Mouse (Mus musculus): ENCODE results near the gene Smpdl3b.

Gene Smpdl3b

DNA sequence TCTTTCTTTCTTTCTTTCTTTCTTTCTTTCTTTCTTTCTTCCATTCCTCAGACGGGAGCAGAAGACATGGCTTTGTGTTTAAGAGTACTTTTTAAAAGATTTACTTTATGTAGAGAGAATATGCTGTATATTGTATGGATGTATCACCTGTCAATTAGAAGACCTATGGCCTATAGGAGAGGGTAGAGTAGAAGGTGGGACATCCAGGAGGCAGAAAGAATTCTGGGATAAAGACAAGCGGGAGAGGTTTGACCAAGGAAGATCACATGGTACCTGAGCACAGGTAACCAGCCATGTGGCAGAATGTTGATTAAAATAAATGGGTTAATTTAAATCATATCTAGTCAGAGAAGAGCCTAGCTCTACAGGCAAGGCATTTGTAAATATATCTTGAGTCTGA, 22.3 kb downstream of the Smpdl3b start:
- DNase-seq (ENCODE audit: low spot score in 2 of 2): no peak

DNA sequence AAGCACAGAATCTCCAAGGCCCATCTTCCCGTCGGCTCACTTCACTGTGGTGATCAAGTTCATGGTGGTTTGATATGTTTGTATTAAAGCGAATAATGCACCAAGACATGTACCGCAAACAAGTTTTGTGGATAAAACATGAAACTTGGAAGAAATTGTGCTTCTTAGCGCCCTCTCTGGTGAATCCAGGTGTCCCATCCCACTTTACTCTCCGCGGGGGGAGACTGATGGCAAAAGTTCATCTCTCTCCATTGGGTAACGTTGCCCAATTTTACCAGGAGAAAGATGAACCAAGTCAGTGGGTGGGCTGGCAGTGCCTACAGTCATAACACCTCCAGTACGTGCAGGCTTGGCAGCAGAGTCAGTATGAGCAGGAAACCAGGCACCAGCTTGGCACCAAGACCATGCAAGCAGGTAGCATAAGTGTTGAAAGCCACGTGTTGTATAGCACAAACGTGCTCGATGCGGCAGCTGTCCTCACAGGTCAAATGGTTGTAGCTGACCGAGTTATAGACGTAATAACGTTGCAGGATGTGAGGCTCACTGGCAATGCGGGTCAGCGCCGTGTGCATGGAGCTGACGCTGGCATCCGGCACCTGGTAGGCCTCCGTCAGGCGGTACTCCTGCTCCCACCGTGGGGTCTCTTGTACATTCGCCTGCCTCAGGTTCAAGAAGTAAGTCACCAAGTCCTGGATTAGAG, 23.8 kb downstream of the Smpdl3b start:
- DNase-seq (ENCODE audit: low spot score in 2 of 2): no peak

DNA sequence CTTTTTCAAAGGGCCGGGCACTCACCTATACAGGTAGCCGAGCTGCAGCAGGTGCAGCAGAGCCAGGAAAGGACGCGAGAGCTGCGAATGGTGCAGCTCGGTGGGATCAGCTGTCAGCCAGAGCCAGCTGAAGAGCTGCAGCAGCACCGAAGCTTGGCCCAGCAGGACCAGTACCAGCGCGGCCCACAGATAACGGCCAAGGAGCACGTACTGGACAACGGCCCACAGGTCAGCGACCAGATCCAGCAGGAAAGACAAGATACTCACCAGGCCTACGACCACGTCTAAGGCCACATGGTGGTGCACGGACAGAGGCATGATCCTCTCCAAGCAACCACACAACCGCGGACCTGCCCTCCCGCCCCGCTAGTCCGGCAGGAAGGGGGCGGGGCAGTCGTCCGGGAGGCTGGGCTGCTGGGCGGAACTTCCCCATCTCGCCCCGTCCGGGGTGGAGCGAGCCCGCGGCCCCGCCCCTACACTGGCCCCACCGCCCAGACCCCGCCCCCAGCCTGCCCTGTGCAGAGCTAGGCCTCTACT, 24.8 kb downstream of the Smpdl3b start, which contains the start of gene Xkr8:
TSS of gene Xkr8 (minus strand) at position 399 of the 537 bp plus-strand sequence.
- DNase-seq (ENCODE audit: low spot score in 2 of 2): peak in 1 of 2 experiments; percentile 62

DNA sequence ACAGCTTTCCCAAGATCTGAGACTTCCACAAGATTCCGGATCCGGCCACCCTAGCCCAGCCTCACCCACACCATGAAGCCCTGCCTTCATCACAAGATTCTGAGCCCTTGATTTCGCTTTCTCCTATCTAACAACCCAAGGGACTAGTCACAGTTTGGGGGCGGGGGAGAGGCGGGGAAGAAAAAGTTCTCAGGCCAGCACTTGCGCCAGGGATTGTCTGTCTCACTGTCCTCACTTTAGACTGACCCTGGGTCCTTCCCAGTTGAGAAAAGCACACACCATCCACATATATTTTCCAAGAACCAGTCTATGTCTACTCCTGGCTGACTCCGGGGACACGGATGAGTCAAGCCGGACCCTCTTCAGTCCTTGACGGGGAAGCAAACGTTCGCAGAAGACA, 25.4 kb downstream of the Smpdl3b start:
- no peak for DNase-seq (ENCODE audit: low spot score in 2 of 2)

DNA sequence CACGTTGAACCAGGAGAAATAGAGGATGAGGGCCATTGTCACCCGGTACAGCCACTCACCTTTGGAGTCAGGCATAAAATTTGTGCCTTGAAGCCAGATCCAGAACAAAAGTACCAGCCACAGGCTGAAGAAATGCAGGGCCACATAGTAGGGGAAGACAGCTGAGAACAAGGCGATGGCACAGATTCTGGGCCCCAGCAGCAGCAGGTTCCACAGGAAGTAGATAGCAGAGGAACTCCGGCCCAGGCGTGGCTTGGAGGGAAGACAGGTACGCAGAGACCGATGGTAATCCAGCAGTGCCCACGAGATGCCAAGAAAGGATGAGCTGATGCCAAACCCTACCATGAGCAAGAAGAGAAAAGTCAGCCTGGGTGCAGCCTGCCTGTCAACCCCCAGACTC, 28.8 kb downstream of the Smpdl3b start:
- DNase-seq (ENCODE audit: low spot score in 2 of 2): no peak

DNA sequence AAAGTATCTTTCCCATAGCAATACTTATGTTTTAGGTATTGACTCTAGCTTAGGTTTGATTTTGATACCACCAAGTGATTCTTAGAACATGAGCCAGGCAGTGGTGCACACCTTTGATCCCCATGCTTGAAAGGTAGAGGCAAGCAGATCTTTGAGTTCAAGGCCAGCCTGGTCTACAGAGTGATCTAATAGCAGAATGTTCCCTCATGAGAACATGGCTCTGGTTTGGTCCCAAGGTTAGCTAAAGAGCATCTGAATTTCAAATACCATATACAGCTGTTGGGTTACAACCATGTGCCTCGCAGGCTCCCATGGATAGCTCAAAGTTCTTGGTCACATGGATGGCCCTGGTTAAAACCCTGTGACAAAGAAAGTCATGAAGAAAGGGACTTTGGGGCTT, 38.8 kb downstream of the Smpdl3b start:
- no peak for DNase-seq (ENCODE audit: low spot score in 2 of 2)

DNA sequence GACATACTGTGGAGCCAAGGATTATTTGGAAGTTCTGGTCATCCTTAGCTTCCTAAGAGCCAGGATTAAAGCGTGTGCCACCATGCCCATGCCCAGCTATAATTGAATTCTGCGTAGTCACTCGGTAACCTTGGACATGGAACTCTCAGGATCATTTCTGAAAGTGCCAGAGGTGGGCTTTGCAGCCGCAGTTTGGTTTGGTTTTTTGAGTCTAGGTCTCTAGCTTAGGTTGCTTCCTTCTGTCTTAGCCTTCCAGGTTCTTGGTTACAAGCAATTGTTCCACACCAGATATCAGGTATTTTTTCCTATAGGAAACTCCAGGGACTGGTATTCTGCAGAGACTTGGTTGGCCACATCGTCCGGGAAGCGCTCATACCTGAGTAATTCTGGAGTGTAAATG, 43.9 kb downstream of the Smpdl3b start:
- DNase-seq (ENCODE audit: low spot score in 2 of 2): no peak

DNA sequence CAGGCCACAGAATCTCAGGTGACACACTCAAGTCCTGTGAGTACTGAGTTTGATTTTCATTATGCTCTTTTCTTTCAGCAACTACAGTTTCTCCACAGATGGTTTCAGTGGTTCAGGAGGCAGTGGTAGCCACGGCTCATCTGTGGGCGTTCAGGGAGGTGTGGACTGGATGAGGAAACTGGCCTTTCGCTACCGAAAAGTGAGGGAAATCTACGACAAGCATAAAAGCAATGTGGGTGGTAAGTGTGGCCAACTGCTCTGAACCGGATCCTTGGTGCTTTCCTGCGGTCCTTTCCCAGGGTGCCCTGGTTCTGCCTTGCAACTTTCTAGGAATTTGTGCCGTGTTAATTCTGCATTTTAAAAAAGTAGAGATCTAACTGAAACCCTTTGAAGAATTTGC, 50.2 kb downstream of the Smpdl3b start:
- DNase-seq (ENCODE audit: low spot score in 2 of 2): no peak

DNA sequence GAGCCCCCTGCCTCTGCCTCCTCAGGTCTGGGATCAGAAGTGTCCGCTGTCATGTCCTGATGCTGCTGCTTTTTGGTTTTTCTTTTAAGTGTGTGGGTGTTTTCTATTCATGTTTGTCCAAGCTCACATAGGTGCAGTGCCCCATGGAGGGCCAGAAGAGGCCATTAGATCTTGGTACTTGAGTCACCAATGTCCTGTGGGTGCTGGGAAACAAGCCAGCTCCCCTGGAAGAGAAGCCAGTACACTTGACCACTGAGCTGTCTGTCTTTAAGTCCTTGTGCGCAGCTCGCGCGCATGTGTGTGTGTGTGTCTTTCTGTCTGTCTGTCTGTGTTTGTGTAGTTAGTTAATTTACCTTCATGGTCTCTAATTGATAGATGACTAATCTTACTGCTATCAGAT, 55.0 kb downstream of the Smpdl3b start:
- DNase-seq (ENCODE audit: low spot score in 2 of 2): no peak

DNA sequence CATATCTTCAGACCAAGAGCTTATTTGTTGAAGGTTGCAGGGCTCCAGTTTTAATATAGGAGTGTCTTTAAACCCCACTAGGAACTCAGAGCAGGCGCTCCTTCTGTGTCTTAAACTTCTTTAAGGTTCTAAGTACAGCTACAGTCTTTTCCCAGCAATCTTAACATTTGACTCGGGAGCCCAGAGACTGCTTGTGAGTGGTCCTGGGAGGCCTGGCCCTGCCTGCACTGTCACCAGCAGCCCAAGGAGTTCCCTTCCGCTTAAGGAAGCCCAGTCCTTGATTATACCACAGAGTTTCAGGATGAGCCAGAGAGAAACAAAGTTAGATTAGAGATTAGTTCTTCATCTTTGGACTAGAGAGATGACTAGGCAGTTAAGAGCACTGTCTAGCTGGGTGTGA, 63.7 kb downstream of the Smpdl3b start:
- DNase-seq (ENCODE audit: low spot score in 2 of 2): no peak

DNA sequence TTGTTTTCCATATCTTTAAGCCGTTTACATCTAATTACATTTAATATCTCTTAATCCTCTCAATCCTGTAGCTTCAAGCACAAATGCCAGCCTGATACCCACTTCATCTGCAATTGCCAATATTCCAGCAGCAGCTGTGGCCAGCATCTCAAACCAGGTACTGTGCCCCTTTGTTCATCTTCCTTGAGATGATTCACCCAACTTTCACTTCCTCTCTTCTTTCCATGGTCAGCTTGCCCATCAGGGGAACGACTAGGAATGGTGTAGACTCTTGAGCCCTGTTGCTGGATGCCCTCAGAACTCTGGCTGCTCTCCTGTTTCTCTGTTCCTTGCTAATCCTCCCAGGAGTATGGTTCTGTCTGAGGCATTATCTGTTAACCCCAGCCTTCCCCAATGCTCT, 67.4 kb downstream of the Smpdl3b start:
- no peak for DNase-seq (ENCODE audit: low spot score in 2 of 2)

All from left cerebral cortex, adult 9 months (tissue).